Mouse (Mus musculus) cerebellum, adult 9-11 months (tissue): ENCODE measurements around the gene Rab1b.

Source experiments
- DNase-seq: peaks from one replicate; pipeline ENCODE4 v3.0.0; 2022

Gene Rab1b

DNA sequence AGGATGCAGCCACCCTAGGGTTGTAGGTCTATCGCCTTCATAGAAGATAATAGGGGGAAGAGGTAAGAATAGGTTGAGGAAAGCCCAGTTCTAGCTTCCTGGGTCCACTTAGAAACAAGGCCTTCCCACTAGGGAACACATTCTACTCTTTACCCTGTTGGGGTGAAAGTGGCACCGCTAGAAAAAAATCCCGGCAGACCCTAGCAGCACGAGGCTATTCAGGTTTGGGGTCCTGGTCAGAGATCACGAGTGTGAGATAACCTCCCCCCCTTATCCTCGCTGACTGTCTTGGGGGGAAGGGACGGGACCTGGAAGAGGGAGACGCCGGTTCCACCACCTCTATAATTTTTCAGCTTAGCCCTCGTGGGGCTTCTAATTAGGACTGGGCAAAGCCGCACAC lies 35.8 kb downstream of the Rab1b start:
- peak; percentile 41 for DNase-seq

DNA sequence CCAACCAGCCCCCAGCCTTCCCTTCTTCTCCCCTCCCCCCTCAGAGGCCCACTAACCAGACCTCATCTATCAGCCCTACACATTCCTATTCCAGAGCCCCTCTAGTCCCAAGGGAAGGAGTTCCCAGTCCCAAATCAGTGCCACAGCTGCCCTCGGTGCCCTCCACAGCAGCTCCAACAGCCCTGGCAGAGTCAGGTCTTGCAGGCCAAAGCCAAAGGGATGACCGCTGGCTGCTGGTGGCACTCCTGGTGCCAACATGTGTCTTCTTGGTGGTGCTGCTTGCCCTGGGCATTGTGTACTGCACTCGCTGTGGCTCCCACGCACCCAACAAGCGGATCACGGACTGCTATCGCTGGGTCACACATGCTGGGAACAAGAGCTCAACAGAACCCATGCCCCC lies 36.9 kb downstream of the Rab1b start:
- peak; percentile 34 for DNase-seq

DNA sequence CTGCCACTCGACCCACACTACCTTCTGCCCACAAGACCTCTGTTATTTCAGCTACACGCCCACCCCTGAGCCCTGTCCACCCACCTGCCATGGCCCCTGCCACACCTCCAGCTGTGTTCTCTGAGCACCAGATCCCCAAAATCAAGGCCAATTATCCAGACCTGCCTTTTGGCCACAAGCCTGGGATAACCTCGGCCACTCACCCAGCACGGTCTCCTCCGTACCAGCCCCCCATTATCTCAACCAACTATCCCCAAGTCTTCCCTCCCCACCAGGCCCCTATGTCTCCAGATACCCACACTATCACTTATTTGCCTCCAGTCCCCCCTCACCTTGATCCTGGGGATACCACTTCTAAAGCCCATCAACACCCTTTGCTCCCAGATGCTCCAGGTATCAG lies 37.4 kb downstream of the Rab1b start:
- DNase-seq: peak; percentile 36

DNA sequence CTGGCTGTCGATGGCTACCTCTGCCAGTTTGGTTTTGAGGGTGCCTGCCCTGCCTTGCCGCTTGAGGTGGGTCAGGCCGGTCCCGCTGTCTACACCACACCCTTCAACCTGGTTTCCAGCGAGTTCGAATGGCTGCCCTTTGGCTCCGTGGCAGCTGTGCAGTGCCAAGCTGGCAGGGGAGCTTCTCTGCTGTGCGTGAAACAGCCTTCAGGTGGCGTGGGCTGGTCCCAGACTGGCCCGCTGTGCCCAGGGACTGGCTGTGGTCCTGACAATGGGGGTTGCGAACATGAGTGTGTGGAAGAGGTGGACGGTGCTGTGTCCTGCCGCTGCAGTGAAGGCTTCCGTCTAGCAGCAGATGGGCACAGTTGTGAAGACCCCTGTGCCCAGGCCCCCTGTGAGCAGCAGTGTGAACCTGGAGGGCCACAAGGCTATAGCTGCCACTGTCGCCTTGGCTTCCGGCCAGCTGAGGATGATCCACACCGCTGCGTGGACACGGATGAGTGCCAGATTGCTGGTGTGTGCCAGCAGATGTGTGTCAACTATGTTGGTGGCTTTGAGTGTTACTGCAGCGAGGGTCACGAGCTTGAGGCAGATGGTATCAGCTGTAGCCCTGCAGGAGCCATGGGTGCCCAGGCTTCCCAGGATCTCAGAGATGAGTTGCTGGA lies 38.2 kb downstream of the Rab1b start:
- DNase-seq: peak; percentile 52

DNA sequence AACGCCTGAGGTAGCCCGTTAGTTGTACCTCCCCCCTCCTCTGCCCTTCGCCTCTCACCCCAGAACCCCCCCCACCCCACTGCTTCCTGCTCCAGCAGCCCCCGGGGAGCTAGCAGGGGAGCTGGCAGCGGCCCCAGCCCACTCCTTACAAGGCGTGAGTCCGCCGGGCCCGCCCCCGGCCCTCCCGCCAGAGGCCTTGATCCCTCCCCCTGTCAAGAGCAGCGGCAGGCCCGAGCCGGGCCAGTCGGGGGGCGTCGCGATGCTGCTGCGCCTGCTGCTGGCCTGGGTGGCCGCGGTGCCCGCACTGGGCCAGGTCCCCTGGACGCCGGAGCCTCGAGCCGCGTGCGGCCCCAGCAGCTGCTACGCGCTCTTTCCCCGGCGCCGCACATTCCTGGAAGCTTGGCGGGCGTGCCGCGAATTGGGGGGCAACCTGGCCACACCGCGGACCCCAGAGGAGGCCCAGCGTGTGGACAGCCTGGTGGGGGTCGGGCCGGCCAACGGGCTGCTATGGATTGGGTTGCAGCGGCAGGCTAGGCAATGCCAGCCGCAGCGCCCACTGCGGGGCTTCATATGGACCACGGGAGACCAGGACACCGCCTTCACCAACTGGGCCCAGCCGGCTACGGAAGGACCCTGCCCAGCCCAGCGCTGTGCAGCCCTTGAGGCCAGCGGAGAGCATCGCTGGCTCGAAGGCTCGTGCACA lies 38.9 kb downstream of the Rab1b start, which contains the start of gene Cd248:
TSS of gene Cd248 (plus strand) at position 212 of the 703 bp plus-strand sequence.
- DNase-seq: peak; percentile 42

DNA sequence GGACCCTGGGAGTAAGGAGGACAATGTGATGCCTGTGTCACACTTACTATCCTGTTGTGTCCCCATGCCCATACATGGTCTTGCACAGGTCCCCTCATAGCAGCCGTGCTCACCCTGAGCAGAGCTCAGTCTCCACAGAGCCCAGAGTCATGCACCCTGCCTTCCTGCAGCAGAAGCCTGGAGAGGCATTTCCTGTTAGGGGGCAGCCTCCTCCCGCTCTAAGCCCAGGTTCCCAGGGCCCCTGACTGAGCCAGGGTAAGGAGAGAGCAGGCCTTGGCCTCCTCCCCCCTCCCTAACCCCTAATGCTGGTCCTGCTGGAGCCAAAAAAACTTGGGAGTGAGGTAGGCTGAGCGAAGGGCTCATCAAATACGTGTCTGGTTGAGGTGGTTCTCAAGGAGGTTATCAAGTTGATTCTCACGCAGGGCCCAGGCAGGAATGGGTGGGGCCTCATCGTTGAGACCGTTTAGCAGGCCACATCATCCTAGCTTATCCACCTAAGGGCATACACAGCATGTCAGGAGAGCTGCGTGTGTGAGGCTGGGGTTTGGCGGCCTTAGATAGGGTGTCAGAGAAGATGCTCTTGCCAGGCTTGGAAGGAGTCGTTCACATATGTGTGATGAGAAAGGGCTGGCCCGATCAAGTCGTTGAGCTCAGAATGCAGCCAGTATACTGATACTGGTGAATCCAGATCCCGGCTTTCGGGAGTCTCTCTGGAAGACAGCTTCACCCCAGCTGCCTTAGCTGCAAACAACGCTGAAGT lies 39.7 kb downstream of the Rab1b start:
- DNase-seq: peak; percentile 28

DNA sequence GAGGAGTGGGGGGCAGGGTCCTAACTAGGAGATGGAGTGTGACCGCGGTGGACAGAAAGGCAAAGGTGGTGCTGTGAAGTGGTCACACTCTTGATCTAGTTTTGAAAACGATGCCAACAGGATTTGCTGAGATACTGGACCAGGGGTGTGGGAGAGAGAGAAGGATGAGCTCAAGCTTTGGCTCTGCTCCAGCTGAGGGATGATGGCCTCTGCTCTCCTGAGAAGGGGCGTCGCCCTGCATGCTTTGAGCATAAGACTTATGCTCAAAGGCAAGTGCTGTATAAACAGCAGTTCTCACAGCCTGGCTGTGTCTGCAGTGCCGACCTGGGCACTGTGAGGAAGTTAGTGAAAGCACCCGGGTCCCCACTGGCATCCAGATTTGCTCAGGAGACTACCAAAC lies 41.8 kb downstream of the Rab1b start:
- DNase-seq: no peak

DNA sequence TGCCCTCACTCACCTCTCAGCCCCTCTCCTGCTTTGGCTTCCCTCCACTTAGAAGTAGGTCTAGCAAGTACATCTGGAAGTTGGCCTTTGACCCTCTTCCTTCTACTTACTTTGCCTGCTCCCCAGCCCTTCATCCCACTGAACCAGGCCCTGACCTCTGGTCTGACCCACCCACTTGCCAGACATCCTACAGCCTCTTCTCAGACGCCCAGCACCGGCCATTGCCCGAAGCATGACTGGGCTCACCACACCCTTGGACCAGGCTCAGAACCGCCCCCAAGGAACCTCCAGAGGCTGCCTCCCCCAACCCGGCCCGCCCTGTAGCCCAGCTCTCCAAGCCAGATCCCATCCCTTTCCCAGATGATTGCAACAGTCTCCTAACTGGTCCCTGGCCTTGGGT lies 44.4 kb downstream of the Rab1b start:
- no peak for DNase-seq

DNA sequence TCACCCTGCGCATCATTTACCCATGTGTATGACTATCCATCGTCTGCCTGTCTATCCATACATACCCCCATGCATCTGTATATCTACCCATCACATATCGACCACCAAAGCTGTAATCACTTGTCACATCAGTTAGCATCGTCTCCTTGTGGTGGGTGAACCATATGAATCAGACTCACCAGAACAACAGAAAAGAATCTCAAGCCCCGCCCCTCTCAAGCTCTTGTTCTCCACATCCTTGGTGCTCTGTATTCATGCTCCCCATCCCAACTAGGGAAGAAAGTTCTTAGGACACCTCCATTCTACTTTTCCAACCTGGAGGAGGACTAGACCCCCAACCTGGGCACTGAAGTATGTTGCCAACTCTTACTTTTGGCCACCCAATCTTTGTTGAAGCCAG lies 44.8 kb downstream of the Rab1b start:
- DNase-seq: no peak

DNA sequence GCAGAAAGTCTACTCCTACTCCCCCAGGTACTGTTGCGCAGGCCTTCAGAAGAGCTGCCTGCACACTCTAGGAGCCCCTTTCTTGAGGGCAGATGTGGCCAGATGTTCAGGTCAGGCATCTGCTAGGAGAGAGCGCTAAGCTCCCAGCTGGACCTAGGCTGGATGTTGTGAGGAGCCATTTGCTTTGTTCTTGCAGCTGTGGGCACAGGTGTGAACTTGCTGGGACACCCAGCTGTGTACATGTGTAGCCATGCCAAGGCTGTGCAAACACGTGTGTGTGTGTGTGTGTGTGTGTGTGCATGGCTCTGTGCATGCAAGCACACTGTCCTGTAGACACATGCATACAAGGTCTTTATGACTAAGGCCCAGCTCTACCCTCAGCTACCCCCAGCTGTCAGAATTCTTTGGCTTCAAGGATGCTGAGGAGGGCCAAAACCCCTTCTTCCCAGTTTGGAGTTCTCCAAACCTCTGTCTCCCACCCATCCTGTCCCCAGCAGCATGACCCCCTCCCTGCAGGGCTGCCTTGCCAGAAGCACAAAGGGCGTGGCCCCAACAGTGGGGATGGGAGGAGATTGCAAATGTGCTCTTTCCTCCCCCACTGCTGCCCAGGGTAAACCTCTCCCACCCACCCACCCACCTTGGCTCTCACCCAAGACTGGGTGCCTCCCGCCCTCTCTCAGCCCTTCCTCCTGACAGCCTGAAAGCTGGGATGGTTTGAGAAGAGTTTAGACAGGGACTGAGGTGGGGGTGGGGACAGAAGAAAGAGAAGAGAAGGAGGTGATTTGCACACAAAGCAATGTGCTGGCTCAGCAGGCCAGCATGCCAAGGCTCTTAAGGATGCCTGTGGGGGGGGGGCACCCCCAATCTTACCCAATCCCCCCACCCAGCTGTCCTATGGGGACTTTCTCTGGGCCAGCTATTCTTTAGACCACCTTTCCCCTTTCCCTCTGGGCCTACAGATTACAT lies 46.2 kb downstream of the Rab1b start:
- no peak for DNase-seq

DNA sequence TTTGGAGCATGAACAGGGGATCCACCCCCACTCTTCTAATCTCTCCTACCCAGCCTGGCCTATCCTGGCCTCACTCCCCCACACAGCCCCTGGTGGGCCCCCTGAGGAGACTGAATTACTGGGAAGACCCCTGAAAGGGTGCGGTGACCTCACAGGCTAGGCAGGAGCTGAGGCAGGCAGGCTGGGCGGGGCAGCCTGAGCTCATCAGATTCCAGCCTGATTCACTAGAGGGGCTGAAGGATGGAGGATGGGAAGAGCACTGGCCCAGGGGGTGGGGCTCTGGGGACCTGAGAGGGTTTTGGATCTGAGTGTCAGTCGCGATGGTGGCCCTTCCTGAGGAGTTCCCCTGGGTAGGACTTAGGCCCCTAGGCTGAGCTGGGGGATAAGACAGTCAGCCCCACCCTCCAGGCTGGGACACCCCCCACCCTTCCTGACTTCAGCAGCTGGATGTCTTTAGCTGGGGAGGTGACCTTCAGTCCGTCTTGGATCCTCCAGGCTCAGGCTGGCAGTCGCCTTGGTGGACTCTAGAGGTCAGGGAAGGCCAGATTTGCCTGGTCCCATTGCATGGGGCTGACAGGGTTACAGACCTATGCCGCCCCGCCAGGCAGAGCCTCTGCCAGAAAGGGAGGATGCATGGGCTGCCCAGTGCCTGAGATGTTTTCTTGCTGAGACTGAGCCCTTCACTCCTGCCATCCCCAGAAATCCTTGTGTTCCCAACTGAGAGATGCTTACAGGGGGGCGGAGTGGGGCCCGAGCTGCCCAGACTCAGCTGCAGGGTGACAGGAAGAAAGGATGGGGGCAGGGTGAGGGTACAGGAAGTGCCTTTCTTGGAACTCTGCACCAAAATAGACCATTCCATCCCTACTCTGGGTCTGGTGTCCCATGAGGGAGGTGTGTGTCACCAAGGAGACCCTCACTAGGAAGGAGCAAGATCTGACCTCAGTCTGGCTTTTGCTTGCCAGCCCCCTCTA lies 47.8 kb downstream of the Rab1b start:
- no peak for DNase-seq

DNA sequence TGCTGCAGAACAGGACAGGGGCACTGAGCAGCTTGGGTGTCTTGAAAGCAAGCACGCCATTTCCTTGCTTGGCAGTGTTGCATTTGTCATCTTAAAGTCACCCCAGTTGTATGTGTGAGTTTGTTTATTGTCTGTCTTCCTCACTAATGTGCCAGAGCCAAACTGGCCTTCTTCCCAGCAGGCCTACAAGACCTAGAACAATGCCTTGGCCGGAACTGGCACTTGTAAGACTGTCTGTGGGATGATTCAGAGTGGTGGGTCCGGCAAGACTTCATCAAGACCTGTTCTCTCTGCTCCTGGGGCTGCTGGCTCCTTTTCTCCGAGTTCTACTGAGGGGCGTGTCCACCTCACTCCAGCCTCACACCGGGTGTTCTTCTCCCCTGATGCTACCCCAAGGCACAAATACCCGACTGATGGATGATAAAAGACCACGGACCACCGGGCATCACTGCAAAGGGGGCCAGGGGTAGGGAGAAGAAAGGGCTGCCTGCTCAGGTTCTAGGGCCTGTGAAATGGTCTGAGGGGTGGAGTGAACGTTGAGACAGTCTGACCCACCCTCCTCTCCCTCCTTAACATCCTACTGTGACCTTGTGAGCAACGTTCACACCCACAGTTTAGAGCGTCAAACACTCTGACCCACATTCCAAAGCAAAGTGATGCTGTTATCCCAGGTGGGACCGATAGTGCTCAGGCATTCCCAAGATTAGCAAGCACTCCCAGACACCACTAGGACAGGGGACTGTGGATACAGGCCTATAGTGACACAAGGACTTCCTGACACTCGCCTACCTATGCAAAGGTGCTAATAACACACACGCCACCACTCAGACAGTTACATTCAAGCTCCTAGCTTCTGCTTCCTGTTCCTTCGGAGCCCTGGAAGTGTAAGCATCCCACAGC lies 48.7 kb downstream of the Rab1b start:
- no peak for DNase-seq

DNA sequence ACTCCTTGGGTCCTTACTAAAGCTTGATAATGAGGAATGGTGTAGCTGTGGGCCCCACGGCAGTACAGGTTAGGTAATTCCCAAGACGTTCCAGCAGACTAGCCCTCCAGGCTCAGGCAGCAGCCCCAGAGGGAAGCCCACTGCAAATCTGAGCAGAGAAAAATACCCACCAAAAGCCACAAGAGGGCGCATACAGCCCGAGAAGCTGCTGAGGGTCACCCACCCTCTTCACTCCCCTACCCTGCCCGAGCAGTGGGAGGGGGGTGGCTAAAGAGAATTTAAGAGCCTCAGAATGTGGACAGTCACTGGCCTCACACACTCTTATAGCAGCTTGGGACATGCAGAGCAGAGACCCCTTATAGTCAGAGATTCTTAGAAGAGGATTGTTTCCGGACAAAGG lies 50.6 kb downstream of the Rab1b start:
- DNase-seq: no peak

DNA sequence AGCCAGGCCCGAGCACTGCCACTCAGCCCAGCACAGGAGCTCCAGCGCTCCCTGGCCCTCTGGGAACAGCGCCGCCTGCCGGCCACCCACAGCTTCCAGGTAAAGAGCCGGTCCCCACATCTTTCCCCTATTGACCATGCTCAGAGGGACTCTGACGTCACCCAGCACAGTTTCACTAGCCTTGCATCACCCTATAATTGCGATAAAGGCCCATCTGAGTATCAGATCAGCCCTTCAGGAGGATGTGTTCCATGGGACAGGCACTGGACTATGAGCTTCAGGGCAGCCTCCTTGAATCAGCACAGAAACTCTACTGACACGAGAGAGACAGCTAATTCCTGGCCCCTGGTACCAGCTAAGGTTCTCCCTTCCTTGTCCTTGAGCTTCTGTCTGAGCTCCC lies 53.0 kb downstream of the Rab1b start:
- DNase-seq: peak; percentile 80

DNA sequence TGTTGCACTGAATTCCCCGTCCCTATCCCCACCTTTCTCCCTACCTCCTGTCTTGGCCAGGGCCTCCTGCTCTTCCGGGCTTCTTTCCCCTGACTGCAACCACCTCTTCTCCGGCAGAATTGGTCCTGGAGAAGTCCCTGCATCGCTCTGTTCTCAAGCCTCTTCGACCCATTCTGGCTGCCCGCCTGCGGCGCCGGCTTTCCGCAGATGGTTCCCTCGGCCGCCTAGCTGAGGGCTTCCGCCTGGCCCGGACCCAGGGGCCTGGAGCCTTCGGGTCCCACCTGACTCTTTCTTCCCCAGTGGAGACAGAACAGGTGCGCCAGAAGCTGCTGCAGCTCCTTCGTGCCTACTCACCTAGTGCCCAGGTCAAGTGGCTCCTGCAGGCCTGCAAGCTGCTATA lies 54.0 kb downstream of the Rab1b start:
- DNase-seq: peak; percentile 84

DNA sequence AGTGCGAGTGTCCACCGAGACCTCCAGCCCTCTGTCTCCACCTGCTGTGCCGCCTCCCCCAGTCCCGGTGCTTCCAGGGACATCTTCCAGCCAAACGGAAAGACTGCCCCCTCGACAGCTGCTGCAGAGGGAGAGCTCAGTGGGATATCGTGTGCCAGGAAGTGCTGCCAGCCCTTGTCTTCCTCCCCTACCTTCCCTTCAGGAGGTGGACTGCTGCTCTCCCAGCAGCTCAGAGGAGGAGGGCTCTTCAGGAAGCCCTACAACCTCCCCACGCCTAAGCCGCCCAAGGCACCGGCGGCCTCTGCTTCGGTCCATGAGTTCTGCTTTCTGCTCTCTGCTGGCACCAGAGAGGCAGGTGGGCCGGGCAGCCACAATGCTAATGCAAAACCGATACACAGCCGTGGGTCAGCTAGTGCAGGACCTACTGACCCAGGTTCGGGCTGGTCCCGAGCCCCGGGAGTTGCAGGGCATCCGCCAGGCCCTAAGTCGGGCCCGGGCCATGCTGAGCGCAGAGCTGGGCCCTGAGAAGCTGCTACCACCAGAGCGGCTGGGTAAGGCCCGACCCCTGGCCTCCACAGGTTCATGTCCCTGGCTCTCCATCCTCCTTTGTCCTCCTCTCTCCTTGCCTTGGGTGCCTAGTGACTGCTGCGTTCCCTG lies 54.6 kb downstream of the Rab1b start:
- peak; percentile 79 for DNase-seq

DNA sequence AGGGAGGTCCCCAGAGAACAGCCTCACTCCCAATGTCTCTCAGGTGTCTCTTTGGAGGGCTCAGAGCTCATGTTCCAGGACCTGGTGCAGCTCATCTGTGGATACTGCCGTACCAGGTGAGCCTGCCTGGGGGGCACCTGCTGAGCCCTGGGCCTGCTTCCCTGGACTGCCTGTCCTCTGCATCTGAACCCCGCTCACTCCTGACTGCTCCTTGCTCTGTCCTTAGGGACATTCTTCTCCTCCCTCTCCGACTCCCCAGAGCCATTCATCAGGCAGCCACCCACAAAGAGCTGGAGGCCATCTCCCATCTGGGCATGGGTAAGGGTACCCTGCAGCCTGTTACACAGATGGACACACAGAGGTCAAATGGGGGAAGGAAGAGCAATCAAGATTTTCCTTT lies 55.4 kb downstream of the Rab1b start:
- peak; percentile 52 for DNase-seq

DNA sequence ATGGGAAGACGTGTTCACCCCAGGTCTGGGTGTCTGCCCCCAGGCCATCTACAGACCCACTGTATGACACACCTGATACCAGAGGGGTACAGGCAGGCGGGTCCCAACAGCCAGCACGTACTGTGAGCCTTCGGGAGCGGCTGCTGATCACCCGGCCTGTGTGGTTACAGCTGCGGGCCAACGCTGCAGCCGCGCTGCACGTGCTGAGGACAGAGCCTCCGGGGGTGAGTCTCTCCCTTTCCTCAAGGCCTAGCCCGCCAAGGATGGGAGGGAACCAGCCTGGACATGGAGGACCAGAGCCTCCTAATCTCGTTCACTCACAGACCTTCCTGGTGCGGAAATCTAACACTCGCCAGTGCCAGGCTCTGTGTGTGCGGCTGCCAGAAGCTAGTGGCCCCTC lies 55.8 kb downstream of the Rab1b start:
- peak; percentile 55 for DNase-seq

DNA sequence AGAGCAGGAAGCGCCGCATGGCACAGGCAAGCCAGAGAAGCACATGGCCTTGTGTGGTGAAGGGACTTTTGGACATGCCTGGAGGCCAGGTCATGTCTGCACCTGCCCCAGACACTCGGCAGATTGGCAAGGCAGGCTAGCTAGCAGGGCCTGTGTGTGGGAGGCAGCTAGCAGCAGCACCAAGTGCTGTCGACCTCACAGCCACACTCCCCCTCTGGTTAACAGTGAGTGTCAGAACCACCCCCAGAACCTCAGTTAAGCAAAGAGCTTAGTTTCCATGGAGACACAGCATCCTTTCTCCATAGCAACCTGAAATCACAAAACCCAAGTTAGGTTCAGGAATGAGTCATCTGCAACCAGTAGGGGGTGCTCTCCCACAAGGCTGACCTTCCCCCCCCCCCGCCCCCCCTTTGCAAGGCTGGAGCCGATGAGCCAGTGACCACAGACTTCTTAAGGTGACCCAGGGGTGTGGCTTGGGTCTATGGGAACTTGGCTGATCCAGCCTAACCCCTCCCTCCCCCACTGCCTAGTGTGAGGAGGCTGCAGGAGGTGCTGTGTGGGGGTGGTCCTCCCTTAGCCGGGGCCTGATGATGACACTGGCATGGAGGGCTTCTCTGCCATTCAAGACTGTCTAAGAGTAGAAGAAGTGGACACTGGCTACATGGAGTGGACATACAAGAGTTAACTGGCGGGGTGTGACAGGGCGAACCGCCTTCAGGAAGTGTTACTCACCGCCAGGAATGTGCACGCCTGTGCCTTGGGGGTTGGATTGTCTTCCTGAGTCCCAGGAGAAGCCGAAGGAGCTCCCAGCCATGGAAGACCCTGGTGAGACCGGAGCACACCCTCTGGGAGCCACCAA lies 56.6 kb downstream of the Rab1b start, which contains the start of gene Rin1:
TSS of gene Rin1 (plus strand) at position 435 of the 859 bp plus-strand sequence.
- peak; percentile 72 for DNase-seq
